Mouse (Mus musculus): ENCODE results near the gene Trpv5. TPM values are rescaled to one million over a fixed set of nuclear protein-coding genes. Genes with fewer than 3 reads are reported as not detected.

Gene Trpv5
- polyA plus RNA-seq, 1 experiment from 2014 or later = not detected

- Histone ChIP-seq H3K27me3 (ENCODE audit: control insufficient read depth, insufficient read depth, low read length) (no peaks in the 10 kb centered on the region), H3K4me3 (ENCODE audit: low read depth, low read length) (no peak within 1 kb of the TSS), H3K9me3 (ENCODE audit: control insufficient read depth, low read length) (no peaks in the 10 kb centered on the region), H3K36me3 (ENCODE audit: control insufficient read depth, insufficient read depth, low read length) (no peaks in the 10 kb centered on the region), H3K4me2 (ENCODE audit: low read depth, severe bottlenecking) (no peak within 1 kb of the TSS), H3K4me1 (ENCODE audit: control insufficient read depth, insufficient read depth, low read length) (no peaks in the 10 kb centered on the region), H3K27ac (replicated peaks; ENCODE audit: low read depth, low read length) (no peak within 1 kb of the TSS), H3K9ac (ENCODE audit: low read length) (no peak within 1 kb of the TSS)
- no peak for ATAC-seq (ENCODE audit: insufficient number of reproducible peaks, low FRiP score, low TSS enrichment, low read depth)
- 10% methylated on average over 5 of the region's 5 CpGs for WGBS
- no peak for DNase-seq (ENCODE audit: low spot score)
Measured at GRCm38 (mm10) chr6:41636178-41636577, 44.4 kb downstream of the Trpv5 start, which contains the start of gene Trpv6. Gene Trpv6 (minus strand): TSS chr6:41636405.

GRCm38 (mm10) chr6:41635211-41635610 lies 45.4 kb downstream of the Trpv5 start:
- H3K36me3 ChIP-seq (ENCODE audit: control insufficient read depth, insufficient read depth, low read length) = no peaks in the 10 kb centered on the region
- no peaks in the 10 kb centered on the region for H3K9me3 ChIP-seq (ENCODE audit: control insufficient read depth, low read length)
- H3K4me3 ChIP-seq (ENCODE audit: low read depth, low read length) = no peak overlapping the region
- no peak for ATAC-seq (ENCODE audit: insufficient number of reproducible peaks, low FRiP score, low TSS enrichment, low read depth)
- WGBS = 68% methylated on average over 1 of the region's 1 CpGs
- no peak overlapping the region for H3K9ac ChIP-seq (ENCODE audit: low read length)
- H3K4me1 ChIP-seq (ENCODE audit: control insufficient read depth, insufficient read depth, low read length) = no peaks in the 10 kb centered on the region
- no peak overlapping the region for H3K4me2 ChIP-seq (ENCODE audit: low read depth, severe bottlenecking)
- no peak overlapping the region for H3K27ac ChIP-seq (replicated peaks; ENCODE audit: low read depth, low read length)
- DNase-seq (ENCODE audit: low spot score) = no peak
- no peaks in the 10 kb centered on the region for H3K27me3 ChIP-seq (ENCODE audit: control insufficient read depth, insufficient read depth, low read length)

GRCm38 (mm10) chr6:41631549-41631948 lies 49.0 kb downstream of the Trpv5 start:
- Histone ChIP-seq H3K9ac (ENCODE audit: low read length) (no peak overlapping the region), H3K9me3 (ENCODE audit: control insufficient read depth, low read length) (no peaks in the 10 kb centered on the region), H3K4me3 (ENCODE audit: low read depth, low read length) (no peak overlapping the region), H3K27me3 (ENCODE audit: control insufficient read depth, insufficient read depth, low read length) (no peaks in the 10 kb centered on the region), H3K4me2 (ENCODE audit: low read depth, severe bottlenecking) (no peak overlapping the region), H3K36me3 (ENCODE audit: control insufficient read depth, insufficient read depth, low read length) (no peaks in the 10 kb centered on the region), H3K27ac (replicated peaks; ENCODE audit: low read depth, low read length) (no peak overlapping the region), H3K4me1 (ENCODE audit: control insufficient read depth, insufficient read depth, low read length) (no peaks in the 10 kb centered on the region)
- WGBS = 88% methylated on average over 4 of the region's 4 CpGs
- ATAC-seq (ENCODE audit: insufficient number of reproducible peaks, low FRiP score, low TSS enrichment, low read depth) (no peak), DNase-seq (ENCODE audit: low spot score) (no peak)

- Histone ChIP-seq H3K4me3 (ENCODE audit: low read depth, low read length) (no peak overlapping the region), H3K9me3 (ENCODE audit: control insufficient read depth, low read length) (no peaks in the 10 kb centered on the region), H3K27ac (replicated peaks; ENCODE audit: low read depth, low read length) (no peak overlapping the region), H3K36me3 (ENCODE audit: control insufficient read depth, insufficient read depth, low read length) (no peaks in the 10 kb centered on the region), H3K4me2 (ENCODE audit: low read depth, severe bottlenecking) (no peak overlapping the region), H3K27me3 (ENCODE audit: control insufficient read depth, insufficient read depth, low read length) (no peaks in the 10 kb centered on the region), H3K4me1 (ENCODE audit: control insufficient read depth, insufficient read depth, low read length) (no peaks in the 10 kb centered on the region), H3K9ac (ENCODE audit: low read length) (no peak overlapping the region)
- WGBS = 67% methylated on average over 2 of the region's 2 CpGs
- no peak for DNase-seq (ENCODE audit: low spot score)
- ATAC-seq (ENCODE audit: insufficient number of reproducible peaks, low FRiP score, low TSS enrichment, low read depth) = no peak
Measured at GRCm38 (mm10) chr6:41630791-41631190, 49.8 kb downstream of the Trpv5 start.

GRCm38 (mm10) chr6:41628180-41628579 lies 52.4 kb downstream of the Trpv5 start:
- Histone ChIP-seq H3K9me3 (ENCODE audit: control insufficient read depth, low read length) (no peaks in the 10 kb centered on the region), H3K27me3 (ENCODE audit: control insufficient read depth, insufficient read depth, low read length) (no peaks in the 10 kb centered on the region), H3K27ac (replicated peaks; ENCODE audit: low read depth, low read length) (no peak overlapping the region), H3K4me1 (ENCODE audit: control insufficient read depth, insufficient read depth, low read length) (no peaks in the 10 kb centered on the region), H3K36me3 (ENCODE audit: control insufficient read depth, insufficient read depth, low read length) (no peaks in the 10 kb centered on the region), H3K4me2 (ENCODE audit: low read depth, severe bottlenecking) (no peak overlapping the region), H3K4me3 (ENCODE audit: low read depth, low read length) (no peak overlapping the region), H3K9ac (ENCODE audit: low read length) (no peak overlapping the region)
- DNase-seq (ENCODE audit: low spot score) = no peak
- WGBS = 79% methylated on average over 1 of the region's 1 CpGs
- no peak for ATAC-seq (ENCODE audit: insufficient number of reproducible peaks, low FRiP score, low TSS enrichment, low read depth)

- H3K9ac ChIP-seq (ENCODE audit: low read length) = no peak overlapping the region
- H3K36me3 ChIP-seq (ENCODE audit: control insufficient read depth, insufficient read depth, low read length) = peaks cover 2% of the 10 kb centered on the region; the same call in 1 of the 2 replicates
- no peak for DNase-seq (ENCODE audit: low spot score)
- H3K4me1 ChIP-seq (ENCODE audit: control insufficient read depth, insufficient read depth, low read length) = no peaks in the 10 kb centered on the region
- no peak overlapping the region for H3K27ac ChIP-seq (replicated peaks; ENCODE audit: low read depth, low read length)
- WGBS = 66% methylated on average over 9 of the region's 9 CpGs
- no peaks in the 10 kb centered on the region for H3K9me3 ChIP-seq (ENCODE audit: control insufficient read depth, low read length)
- H3K27me3 ChIP-seq (ENCODE audit: control insufficient read depth, insufficient read depth, low read length) = no peaks in the 10 kb centered on the region
- ATAC-seq (ENCODE audit: insufficient number of reproducible peaks, low FRiP score, low TSS enrichment, low read depth) = no peak
- no peak overlapping the region for H3K4me2 ChIP-seq (ENCODE audit: low read depth, severe bottlenecking)
- H3K4me3 ChIP-seq (ENCODE audit: low read depth, low read length) = no peak overlapping the region
Measured at GRCm38 (mm10) chr6:41622661-41623060, 57.9 kb downstream of the Trpv5 start.

GRCm38 (mm10) chr6:41621241-41621990 lies 59.2 kb downstream of the Trpv5 start:
- DNase-seq (ENCODE audit: low spot score) (no peak), ATAC-seq (ENCODE audit: insufficient number of reproducible peaks, low FRiP score, low TSS enrichment, low read depth) (no peak)
- H3K27ac ChIP-seq (replicated peaks; ENCODE audit: low read depth, low read length) = no peak overlapping the region
- no peaks in the 10 kb centered on the region for H3K4me1 ChIP-seq (ENCODE audit: control insufficient read depth, insufficient read depth, low read length)
- no peaks in the 10 kb centered on the region for H3K27me3 ChIP-seq (ENCODE audit: control insufficient read depth, insufficient read depth, low read length)
- peaks cover 2% of the 10 kb centered on the region; the same call in 1 of the 2 replicates for H3K36me3 ChIP-seq (ENCODE audit: control insufficient read depth, insufficient read depth, low read length)
- no peak overlapping the region for H3K4me2 ChIP-seq (ENCODE audit: low read depth, severe bottlenecking)
- 91% methylated on average over 12 of the region's 12 CpGs for WGBS
- H3K9ac ChIP-seq (ENCODE audit: low read length) = no peak overlapping the region
- no peak overlapping the region for H3K4me3 ChIP-seq (ENCODE audit: low read depth, low read length)
- H3K9me3 ChIP-seq (ENCODE audit: control insufficient read depth, low read length) = no peaks in the 10 kb centered on the region

- H3K9ac ChIP-seq (ENCODE audit: low read length) = no peak overlapping the region
- ATAC-seq (ENCODE audit: insufficient number of reproducible peaks, low FRiP score, low TSS enrichment, low read depth) (no peak), DNase-seq (ENCODE audit: low spot score) (no peak)
- no peaks in the 10 kb centered on the region for H3K4me1 ChIP-seq (ENCODE audit: control insufficient read depth, insufficient read depth, low read length)
- no peak overlapping the region for H3K4me3 ChIP-seq (ENCODE audit: low read depth, low read length)
- no peak overlapping the region for H3K4me2 ChIP-seq (ENCODE audit: low read depth, severe bottlenecking)
- no peak overlapping the region for H3K27ac ChIP-seq (replicated peaks; ENCODE audit: low read depth, low read length)
- H3K9me3 ChIP-seq (ENCODE audit: control insufficient read depth, low read length) = no peaks in the 10 kb centered on the region
- H3K27me3 ChIP-seq (ENCODE audit: control insufficient read depth, insufficient read depth, low read length) = no peaks in the 10 kb centered on the region
- H3K36me3 ChIP-seq (ENCODE audit: control insufficient read depth, insufficient read depth, low read length) = peaks cover 2% of the 10 kb centered on the region; the same call in 1 of the 2 replicates
- 90% methylated on average over 9 of the region's 9 CpGs for WGBS
Measured at GRCm38 (mm10) chr6:41620173-41620798, 60.3 kb downstream of the Trpv5 start.
